Mouse (Mus musculus): ENCODE measurements around the gene Tbc1d20.

Gene Tbc1d20

DNA sequence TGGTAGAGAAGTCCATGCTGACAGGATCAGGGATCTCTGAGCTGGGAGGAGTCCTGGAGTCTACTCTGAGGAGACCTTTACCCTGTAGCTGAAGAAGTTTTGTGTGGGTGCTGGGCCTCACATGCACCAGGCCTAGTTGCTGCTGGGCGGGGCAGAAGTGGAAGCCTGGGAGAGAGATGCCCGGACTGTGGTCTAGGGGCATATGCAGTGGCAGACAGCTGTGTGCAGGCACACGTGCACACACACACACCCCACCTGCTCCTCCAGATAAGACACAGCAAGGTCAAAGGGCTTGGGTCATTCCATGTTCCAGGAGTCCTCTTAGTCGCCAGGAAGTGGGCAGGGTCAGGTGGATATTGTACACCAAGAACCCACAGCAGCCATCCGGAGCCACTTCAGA is 66.0 kb downstream of the Tbc1d20 start:
- DNase-seq (ENCODE audit: low spot score): no peak

DNA sequence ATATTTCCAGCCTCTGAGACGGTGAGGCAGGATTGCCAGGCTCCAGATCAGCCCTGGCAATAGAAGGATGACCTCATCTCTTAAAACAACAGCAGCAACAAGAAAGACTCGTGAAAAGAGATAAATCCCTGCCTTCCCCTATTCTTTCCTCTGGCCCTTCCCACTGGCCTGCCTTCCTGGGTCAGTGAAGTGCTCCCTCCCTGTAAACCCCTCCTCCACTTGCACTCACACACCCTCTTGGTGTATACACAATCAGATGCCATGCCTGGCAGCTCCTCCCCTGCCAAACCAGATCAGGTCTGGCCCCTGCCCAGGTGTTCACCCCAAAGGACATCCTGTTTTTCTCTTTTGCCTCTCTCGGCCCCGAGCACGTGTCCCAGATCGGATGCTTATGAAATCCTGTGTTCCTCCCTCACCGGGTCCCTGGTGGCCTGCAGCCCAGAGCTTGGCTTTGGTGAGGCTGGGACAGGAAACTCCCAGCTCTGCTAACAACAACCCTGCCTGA is 66.7 kb downstream of the Tbc1d20 start:
- no peak for DNase-seq (ENCODE audit: low spot score)

DNA sequence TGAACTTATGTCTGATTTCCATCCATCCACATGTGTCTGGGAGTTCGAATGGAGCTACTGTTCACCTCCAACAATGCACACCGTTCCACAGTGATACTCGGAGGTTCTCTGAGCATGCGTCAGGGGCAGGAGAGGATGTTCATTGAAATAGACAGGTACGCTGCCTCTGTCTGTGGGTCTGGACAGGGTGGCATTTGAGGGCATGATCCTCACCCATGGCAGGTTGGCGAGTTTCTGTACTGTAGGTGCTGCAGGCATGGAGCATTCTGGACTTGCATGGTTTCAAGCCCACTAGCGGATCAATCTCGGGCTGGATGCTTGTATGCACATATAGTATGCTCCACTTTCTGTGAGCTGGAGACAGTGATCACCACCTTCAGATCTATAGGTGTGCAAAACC is 67.6 kb downstream of the Tbc1d20 start:
- no peak for DNase-seq (ENCODE audit: low spot score)
